Mouse (Mus musculus) heart, embryonic 12.5 days (tissue): ENCODE measurements around the gene Gm45140. TPM values are rescaled to one million over a fixed set of nuclear protein-coding genes. Genes with fewer than 3 reads are reported as not detected.
"Not testable (repeated sequence)": the region's sequence is repeated elsewhere in the genome, so short reads cannot be mapped to it uniquely, and the experiment has no call there.

ENCODE experiments used
- ATAC-seq: fragments of 200-750 bp; cut with Nextera tagmentation; 2 replicates; pipeline ENCODE4 v1.8.0; 2017; ENCODE audit warnings: moderate TSS enrichment, moderate library complexity; ENCODE audit not compliant: insufficient number of reproducible peaks, low FRiP score
- H3K27ac ChIP-seq: fragments of 300-500 bp; sonication (generic); 2 replicates; pipeline ENCODE4 v1.5.1; 2016; ENCODE audit warnings: mild to moderate bottlenecking, moderate library complexity; ENCODE audit not compliant: poor library complexity, severe bottlenecking
- H3K27me3 ChIP-seq: fragments of 300-500 bp; sonication (generic); replicated peaks from 2 replicates; pipeline ENCODE4 v1.6.1; 2016; ENCODE audit warnings: mild to moderate bottlenecking, moderate library complexity
- H3K36me3 ChIP-seq: fragments of 300-500 bp; sonication (generic); 2 replicates; pipeline ENCODE4 v1.6.1; 2016; ENCODE audit warnings: mild to moderate bottlenecking, moderate library complexity
- H3K4me1 ChIP-seq: fragments of 300-500 bp; sonication (generic); replicated peaks from 2 replicates; pipeline ENCODE4 v1.6.1; 2016; ENCODE audit warnings: mild to moderate bottlenecking
- H3K4me2 ChIP-seq: fragments of 300-500 bp; sonication (generic); 2 replicates; pipeline ENCODE4 v1.6.1; 2016; ENCODE audit warnings: mild to moderate bottlenecking, moderate library complexity
- H3K4me3 ChIP-seq: fragments of 300-500 bp; sonication (generic); 2 replicates; pipeline ENCODE4 v1.5.1; 2016; ENCODE audit warnings: mild to moderate bottlenecking
- H3K9ac ChIP-seq: fragments of 300-500 bp; sonication (generic); 2 replicates; pipeline ENCODE4 v1.6.1; 2016; ENCODE audit warnings: mild to moderate bottlenecking, moderate library complexity
- H3K9me3 ChIP-seq: fragments of 300-500 bp; sonication (generic); replicated peaks from 2 replicates; pipeline ENCODE4 v1.6.1; 2016; ENCODE audit warnings: mild to moderate bottlenecking, moderate library complexity
- WGBS: fragments of 180-500 bp; shearing (Covaris S2); methylation state at CpG from one replicate; pipeline ENCODE4 v1.1.7; 2016; 5-methylcytosine and 5-hydroxymethylcytosine counted together
- polyA plus RNA-seq: library from polyadenylated mRNA; unstranded; fragments of >200 nt; fragmentation: Nextera tagmentation; extraction: Ambion mirVana; gene quantifications from 2 replicates; pipeline ENCODE4 v1.2.1, GENCODE M21; 2016

The Gm45140 gene
- polyA plus RNA-seq, 1 experiment from 2014 or later, result 1.9 TPM

DNA sequence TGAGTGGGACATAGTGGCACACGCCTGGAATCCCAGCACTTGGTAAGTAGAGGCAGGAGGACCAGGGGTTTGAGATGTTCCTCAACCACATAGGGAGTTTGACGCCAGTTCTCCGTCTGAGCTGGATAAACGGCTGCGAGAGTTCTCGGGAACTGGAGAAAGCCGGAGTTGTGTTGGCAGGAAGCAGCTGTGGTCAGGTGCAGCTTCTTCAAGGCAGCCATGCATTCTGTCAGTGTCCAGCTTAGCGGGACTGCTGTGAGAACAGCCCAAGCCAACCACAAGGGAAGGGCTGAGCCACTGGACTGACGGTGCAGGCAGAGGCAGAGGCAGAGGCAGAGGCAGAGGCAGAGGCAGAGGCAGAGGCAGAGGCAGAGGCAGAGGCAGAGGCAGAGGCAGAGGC, 60.7 kb downstream of the Gm45140 start:
- H3K27ac ChIP-seq, result no peak overlapping the region
- H3K9ac ChIP-seq, result no peak overlapping the region
- no peak overlapping the region for H3K4me3 ChIP-seq
- no peaks in the 10 kb centered on the region for H3K27me3 ChIP-seq
- no peak for ATAC-seq
- WGBS, result 83% methylated on average over 9 of the region's 9 CpGs
- no peaks in the 10 kb centered on the region for H3K36me3 ChIP-seq
- no peaks in the 10 kb centered on the region for H3K9me3 ChIP-seq
- H3K4me1 ChIP-seq, result peaks cover 17% of the 10 kb centered on the region
- no peak overlapping the region for H3K4me2 ChIP-seq

DNA sequence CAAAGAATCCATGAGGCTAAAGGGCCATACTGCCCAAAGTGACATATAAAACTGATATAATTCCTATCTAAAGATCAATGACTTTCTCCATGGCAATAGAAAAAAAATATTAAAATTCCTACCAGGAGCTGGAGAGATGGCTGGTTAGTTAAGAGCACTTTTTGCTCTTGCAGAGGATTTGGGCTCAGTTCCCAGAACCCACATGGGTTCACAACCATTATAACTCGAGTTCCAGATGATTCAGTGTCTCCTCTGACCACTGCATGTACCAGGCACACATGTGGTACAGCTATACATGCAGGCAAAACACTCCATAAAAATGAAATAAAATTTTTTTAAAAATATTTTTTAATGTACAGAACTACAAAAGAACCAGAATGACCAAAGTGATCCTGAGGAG, 61.1 kb downstream of the Gm45140 start:
- no peak overlapping the region for H3K9ac ChIP-seq
- WGBS, result 61% methylated on average over 1 of the region's 1 CpGs

DNA sequence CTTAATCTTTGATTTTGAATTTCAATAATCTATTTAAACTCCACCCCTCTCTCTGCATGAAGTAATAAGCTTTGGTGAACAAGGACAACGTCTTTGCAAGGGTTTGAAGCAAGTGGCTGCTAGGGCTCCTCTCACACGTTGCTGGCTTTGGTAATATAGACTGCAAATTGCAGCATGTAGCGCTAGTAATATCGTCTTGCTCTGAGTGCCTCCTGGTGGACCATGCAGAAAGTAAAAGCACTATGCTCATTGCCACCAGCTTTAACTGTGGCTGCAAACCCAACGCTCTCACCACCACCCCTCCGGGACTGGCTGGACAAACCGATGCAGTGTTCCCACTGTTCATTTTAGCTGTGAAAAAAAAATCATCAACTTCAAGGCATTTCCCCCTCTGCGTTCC, 65.0 kb downstream of the Gm45140 start:
- H3K27ac ChIP-seq, result no peak overlapping the region
- ATAC-seq, result no peak
- H3K36me3 ChIP-seq, result no peaks in the 10 kb centered on the region
- WGBS, result 52% methylated on average over 8 of the region's 8 CpGs
- H3K9me3 ChIP-seq, result no peaks in the 10 kb centered on the region
- H3K4me1 ChIP-seq, result no peaks in the 10 kb centered on the region
- no peak overlapping the region for H3K9ac ChIP-seq
- no peak overlapping the region for H3K4me3 ChIP-seq
- no peak overlapping the region for H3K4me2 ChIP-seq
- no peaks in the 10 kb centered on the region for H3K27me3 ChIP-seq

More for the DNA sequence above, 61.1 kb downstream of the Gm45140 start:
- Histone ChIP-seq H3K4me2 (no peak overlapping the region), H3K4me1 (peaks cover 17% of the 10 kb centered on the region), H3K4me3 (no peak overlapping the region), H3K27ac (no peak overlapping the region), H3K27me3 (no peaks in the 10 kb centered on the region), H3K9me3 (no peaks in the 10 kb centered on the region), H3K36me3 (no peaks in the 10 kb centered on the region)
- no peak for ATAC-seq

DNA sequence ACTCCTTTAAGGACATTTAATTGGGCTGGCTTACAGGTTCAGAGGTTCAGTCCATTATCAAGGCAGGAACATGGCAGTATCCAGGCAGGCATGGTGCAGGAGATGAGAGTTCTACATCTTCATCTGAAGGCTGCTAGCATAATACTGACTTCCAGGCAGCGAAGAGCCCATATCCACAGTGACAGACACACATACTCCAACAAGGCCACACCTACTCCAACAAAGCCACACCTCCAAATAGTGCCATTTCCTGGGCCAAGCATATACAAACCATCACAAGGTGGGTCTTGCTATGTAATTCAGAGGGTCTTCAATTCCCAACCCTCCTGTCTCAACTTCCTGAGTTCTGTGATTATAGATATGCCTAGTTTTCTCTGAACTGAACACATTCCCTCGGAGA, 71.3 kb downstream of the Gm45140 start:
- H3K4me2 ChIP-seq, H3K4me3 ChIP-seq, ATAC-seq, H3K27ac ChIP-seq, H3K9me3 ChIP-seq, H3K36me3 ChIP-seq, H3K4me1 ChIP-seq, H3K27me3 ChIP-seq, H3K9ac ChIP-seq: not testable (repeated sequence)
- WGBS, result 87% methylated on average over 2 of the region's 2 CpGs

DNA sequence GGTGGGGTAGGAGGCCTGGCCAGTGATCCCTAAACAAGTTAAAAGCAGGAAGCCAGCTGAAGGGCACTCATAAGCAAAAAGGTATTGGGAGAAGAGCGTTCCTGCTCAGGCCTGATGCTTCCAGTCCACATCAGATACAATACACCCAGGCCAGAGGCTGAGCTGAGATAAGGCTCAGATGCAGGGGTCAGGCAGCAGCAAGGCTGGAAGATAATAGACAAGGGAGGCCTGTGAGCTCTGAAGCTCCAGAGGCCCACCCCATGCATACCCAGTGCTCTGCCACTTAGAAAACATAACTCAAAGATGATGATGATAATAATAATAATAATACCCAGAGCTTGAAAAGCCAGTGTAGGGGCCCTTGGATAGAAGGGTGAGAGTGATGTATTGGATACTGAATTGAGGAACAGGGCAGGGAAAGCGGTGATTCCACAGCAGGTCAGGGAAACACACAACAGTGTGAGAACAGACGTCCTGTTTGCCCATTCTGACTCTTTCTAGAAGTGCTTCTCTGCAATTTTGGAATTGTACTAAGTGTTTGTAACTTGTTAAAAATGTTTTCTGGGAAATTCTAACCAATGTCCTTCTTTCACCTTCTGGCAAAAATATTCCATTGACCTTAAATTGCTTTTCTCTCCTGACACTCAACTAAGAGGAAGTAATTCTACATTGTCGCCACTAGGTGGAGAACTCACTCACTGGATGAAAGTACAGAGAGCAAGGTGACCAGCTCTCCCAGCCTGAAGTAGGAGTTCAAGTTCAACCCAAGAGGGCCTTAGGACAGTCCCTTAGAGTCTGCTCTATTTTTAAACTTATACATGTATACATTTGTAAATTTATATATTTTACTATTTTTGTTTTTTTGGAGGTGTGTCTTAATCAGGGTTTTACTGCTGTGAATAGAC, 72.0 kb downstream of the Gm45140 start:
- H3K27ac ChIP-seq, result no peak overlapping the region

DNA sequence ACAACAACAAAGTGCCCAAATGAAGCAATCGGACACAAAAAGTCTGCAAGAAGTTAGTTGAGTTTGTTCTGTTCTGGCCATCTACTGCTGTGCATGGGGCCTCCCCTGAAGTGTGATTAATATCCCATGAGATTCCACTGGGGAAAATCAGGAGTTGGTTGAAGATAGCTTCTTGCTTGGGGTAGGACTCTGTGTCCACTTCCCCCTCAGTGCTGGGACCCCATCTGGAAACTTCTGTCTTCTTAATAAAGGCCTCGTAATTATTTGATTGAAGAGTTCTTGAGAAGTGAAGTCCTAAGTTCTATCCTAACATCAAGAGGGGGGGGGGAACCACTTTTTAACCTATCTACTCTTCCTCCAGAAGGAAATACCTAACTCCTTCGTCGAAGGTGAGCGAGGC, 73.4 kb downstream of the Gm45140 start:
- WGBS, result 82% methylated on average over 5 of the region's 5 CpGs
- Histone ChIP-seq H3K27ac (no peak overlapping the region), H3K9me3 (no peaks in the 10 kb centered on the region), H3K27me3 (no peaks in the 10 kb centered on the region), H3K9ac (no peak overlapping the region), H3K4me3 (no peak overlapping the region), H3K4me2 (no peak overlapping the region), H3K4me1 (no peaks in the 10 kb centered on the region), H3K36me3 (no peaks in the 10 kb centered on the region)
- ATAC-seq, result no peak

More for the DNA sequence above, 72.0 kb downstream of the Gm45140 start:
- no peaks in the 10 kb centered on the region for H3K4me1 ChIP-seq
- no peak overlapping the region for H3K9ac ChIP-seq
- H3K27me3 ChIP-seq, result no peaks in the 10 kb centered on the region
- H3K36me3 ChIP-seq, result no peaks in the 10 kb centered on the region
- no peaks in the 10 kb centered on the region for H3K9me3 ChIP-seq
- peak; percentile 73; the same call in 1 of the 2 replicates for ATAC-seq
- H3K4me3 ChIP-seq, result no peak overlapping the region
- 56% methylated on average over 4 of the region's 4 CpGs for WGBS
- H3K4me2 ChIP-seq, result no peak overlapping the region

DNA sequence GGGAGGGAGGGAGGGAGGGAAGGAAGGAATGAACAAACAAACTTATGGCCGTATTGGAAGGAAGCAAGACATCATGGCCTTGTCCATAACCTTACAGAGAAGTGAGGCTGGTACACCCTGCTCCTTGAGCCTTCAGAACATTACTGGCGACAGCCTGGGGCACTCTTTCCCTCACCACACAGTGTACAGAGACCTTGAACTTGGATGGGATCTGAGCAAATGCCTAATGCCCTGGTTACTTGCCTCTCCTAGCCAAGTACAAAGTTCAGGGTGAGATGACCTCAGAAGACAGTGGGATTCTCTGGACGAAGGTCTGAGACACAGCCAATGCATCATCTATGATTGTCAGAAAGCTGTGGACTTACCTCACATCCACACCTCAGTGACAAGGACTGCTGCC, 75.7 kb downstream of the Gm45140 start:
- no peak overlapping the region for H3K4me3 ChIP-seq
- no peaks in the 10 kb centered on the region for H3K36me3 ChIP-seq
- WGBS, result 56% methylated on average over 3 of the region's 3 CpGs
- H3K4me2 ChIP-seq, result no peak overlapping the region
- H3K4me1 ChIP-seq, result no peaks in the 10 kb centered on the region
- H3K9me3 ChIP-seq, result no peaks in the 10 kb centered on the region
- no peak overlapping the region for H3K9ac ChIP-seq
- no peaks in the 10 kb centered on the region for H3K27me3 ChIP-seq
- no peak for ATAC-seq
- no peak overlapping the region for H3K27ac ChIP-seq

DNA sequence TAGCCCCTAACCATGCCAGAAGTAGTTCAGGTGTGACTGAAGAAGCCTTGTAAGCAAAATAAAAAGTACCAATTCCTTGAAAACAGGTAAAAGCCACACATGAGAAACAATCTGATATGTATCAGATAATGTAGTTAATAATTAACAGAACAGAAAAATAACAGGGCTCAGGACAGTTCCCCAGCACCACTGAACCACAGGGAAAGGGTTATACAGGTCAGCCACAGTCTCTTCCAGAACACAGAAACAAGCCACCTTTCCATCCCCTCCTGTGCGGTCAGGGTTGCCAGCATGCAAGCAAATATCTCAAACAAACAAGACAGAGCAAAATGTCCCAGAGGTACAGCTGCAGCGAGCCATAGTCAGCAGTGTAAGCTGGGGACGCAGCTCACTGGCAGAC, 76.2 kb downstream of the Gm45140 start:
- Histone ChIP-seq H3K9ac (no peak overlapping the region), H3K4me3 (no peak overlapping the region), H3K27ac (no peak overlapping the region), H3K36me3 (no peaks in the 10 kb centered on the region), H3K4me2 (no peak overlapping the region), H3K27me3 (no peaks in the 10 kb centered on the region), H3K4me1 (no peaks in the 10 kb centered on the region), H3K9me3 (no peaks in the 10 kb centered on the region)
- WGBS, result 72% methylated on average over 3 of the region's 3 CpGs
- no peak for ATAC-seq

DNA sequence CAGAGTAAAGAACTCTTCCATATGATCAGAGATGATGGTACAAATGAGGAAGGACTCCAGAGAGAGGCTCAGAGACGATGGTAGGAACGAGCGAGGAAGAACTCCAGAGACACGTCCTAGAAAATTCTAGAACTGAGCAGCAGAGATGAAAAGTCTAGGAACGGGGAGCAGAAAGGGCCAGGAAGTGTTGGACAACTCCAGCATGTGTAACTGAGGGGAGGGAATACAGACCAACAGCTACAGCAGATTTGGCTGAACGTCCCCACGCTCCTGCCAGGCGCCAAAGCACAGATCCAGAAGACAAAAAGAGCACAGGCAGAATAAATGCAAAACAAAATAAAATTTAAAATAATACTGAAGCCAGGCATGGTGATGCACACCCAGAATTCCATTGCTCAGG, 78.7 kb downstream of the Gm45140 start:
- 82% methylated on average over 8 of the region's 8 CpGs for WGBS
- no peaks in the 10 kb centered on the region for H3K27me3 ChIP-seq
- no peak overlapping the region for H3K4me2 ChIP-seq
- H3K9ac ChIP-seq, result no peak overlapping the region
- no peaks in the 10 kb centered on the region for H3K9me3 ChIP-seq
- H3K4me1 ChIP-seq, result no peaks in the 10 kb centered on the region
- H3K4me3 ChIP-seq, result no peak overlapping the region
- no peak overlapping the region for H3K27ac ChIP-seq
- H3K36me3 ChIP-seq, result no peaks in the 10 kb centered on the region
- no peak for ATAC-seq

DNA sequence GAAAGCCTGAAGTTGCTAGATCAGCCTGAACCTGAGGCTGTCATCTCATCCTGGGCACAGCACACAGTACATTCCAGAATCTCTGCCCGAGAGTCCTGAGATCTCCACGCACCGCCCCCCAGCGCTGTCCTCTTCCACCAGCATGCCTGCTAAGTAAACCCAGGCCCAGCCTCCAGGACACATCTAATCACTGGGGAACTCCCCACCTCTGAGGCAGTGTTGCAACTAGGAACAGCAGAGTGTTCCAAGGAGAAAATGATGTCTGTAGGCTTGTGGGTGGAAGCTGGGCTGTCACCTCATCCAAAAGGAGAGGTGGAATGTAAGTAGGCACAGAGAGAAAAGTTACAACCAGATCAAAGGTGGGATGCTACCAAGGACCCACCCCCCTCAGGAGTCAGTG, 80.4 kb downstream of the Gm45140 start:
- 0 out of 2 replicates have a peak, but pooled peaks cover 8% of the 10 kb centered on the region for H3K27me3 ChIP-seq
- no peak for ATAC-seq
- H3K4me3 ChIP-seq, result no peak overlapping the region
- no peaks in the 10 kb centered on the region for H3K9me3 ChIP-seq
- H3K9ac ChIP-seq, result no peak overlapping the region
- no peaks in the 10 kb centered on the region for H3K36me3 ChIP-seq
- no peak overlapping the region for H3K27ac ChIP-seq
- no peaks in the 10 kb centered on the region for H3K4me1 ChIP-seq
- no peak overlapping the region for H3K4me2 ChIP-seq
- 85% methylated on average over 4 of the region's 4 CpGs for WGBS

DNA sequence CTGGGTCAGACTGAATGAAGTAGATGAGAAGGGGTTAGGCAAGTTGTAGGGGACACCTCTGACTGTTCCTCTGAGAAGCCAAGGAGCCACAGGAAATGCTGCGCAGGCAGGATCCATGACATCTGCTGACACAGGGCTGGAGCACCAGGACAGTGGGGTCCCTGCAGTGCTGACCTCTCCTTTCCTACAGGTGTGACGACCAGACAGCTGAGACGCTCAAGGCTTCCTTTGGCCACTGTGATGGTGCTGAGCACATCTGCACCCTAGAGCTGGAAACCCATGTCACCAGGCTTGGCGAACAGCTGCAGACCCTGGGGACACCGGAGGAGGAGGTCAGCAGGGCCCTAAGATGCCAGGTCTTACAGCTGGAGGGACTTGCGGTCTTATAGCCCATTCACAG, 84.0 kb downstream of the Gm45140 start:
- Histone ChIP-seq H3K27ac (no peak overlapping the region), H3K36me3 (no peaks in the 10 kb centered on the region), H3K9me3 (no peaks in the 10 kb centered on the region), H3K4me2 (no peak overlapping the region), H3K4me3 (no peak overlapping the region), H3K9ac (no peak overlapping the region), H3K27me3 (0 out of 2 replicates have a peak, but pooled peaks cover 8% of the 10 kb centered on the region), H3K4me1 (peaks cover 4% of the 10 kb centered on the region; the same call in 1 of the 2 replicates)
- WGBS, result 77% methylated on average over 6 of the region's 6 CpGs
- ATAC-seq, result no peak
